Mouse (Mus musculus): ENCODE data around the gene Scd1. TPM values are rescaled to one million over a fixed set of nuclear protein-coding genes. Genes with fewer than 3 reads are reported as not detected.

The Scd1 gene
- total and polyA plus RNA-seq, 3 experiments, result 100 to 183 TPM; not detected in 1

DNA sequence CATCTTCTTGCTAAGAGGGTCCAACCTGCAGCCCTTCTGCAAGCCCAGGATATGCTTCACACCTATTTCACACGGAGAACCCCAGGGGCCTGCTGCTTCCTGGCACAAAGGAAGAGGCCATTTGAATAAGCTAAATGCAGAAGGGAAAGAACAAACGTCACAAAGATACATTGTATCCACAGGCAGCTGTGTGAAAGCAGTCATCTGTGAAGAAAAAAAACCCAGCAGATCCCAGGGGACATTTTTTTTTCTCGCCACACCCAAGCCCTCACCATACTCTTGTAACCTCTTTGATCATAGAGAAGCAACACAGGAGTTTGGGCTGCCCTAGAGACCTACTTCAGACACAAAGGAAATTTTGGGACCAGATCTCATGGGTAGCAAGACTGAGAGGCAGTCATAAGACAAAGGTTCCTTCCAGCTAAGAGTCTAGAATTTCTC, 31.1 kb downstream of the Scd1 start:
- H3K4me1 ChIP-seq (ENCODE audit: control insufficient read depth in 1 of 2, insufficient read depth in 2 of 2, low read length in 2 of 2), result no peaks in the 10 kb centered on the region
- H3K27me3 ChIP-seq (ENCODE audit: control insufficient read depth in 1 of 2, insufficient read depth in 2 of 2, low read length in 2 of 2), result peaks cover 11 to 30% of the 10 kb centered on the region in 2 experiments
- no peak overlapping the region for H3K27ac ChIP-seq (ENCODE audit: control insufficient read depth, low read depth, low read length)
- TF ChIP-seq EP300 (IDR thresholded peaks at IDR 0.05; ENCODE audit: low read depth in 1 of 2, low read length in 2 of 2) (no peak), ZNF384 (IDR thresholded peaks at IDR 0.05; ENCODE audit: low read depth, low read length) (no peak), SIN3A (IDR thresholded peaks at IDR 0.05; ENCODE audit: low read length) (no peak), HCFC1 (IDR thresholded peaks at IDR 0.05; ENCODE audit: low read depth, low read length) (no peak), POLR2A (IDR thresholded peaks at IDR 0.05; ENCODE audit: control insufficient read depth in 1 of 2, insufficient read depth in 1 of 2, low read depth in 1 of 2, low read length in 2 of 2, poor library complexity in 1 of 2) (no peak)
- no peak overlapping the region for H3K4me3 ChIP-seq (ENCODE audit: control insufficient read depth in 1 of 2, insufficient read depth in 1 of 2, low read depth in 2 of 2, low read length in 2 of 2)
- no peaks in the 10 kb centered on the region for H3K36me3 ChIP-seq (ENCODE audit: control insufficient read depth in 1 of 2, insufficient read depth in 2 of 2, low read length in 2 of 2)
- no peaks in the 10 kb centered on the region for H3K79me2 ChIP-seq (ENCODE audit: control insufficient read depth, insufficient read depth, low read length, poor library complexity)
- no peak overlapping the region for H3K9ac ChIP-seq (ENCODE audit: control insufficient read depth, low read depth, low read length, poor library complexity, severe bottlenecking)
- no peaks in the 10 kb centered on the region for H3K9me3 ChIP-seq (replicated peaks; ENCODE audit: insufficient read depth, low read length)
- DNase-seq (ENCODE audit: low read depth, low spot score), result no peak

DNA sequence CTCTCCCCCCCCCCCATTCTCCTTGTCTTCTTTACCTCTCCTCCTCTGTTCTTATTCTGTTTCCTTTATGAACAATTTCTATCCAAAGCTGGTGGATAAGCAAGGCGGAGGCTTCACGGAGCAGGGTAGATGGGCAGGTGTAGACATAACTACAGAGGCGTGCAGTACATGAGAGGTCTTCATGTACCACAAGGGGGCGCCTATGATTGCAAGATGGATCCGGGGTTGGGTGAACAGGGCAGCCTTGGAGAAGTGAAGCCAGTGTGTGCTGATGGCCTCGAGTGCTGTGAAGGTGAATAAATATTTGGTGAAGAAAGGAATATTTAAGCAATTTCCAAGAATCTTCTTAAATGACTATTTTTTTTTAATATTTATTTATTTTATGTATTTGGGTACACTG, 34.7 kb downstream of the Scd1 start:
- Histone ChIP-seq H3K36me3 (ENCODE audit: control insufficient read depth in 1 of 2, insufficient read depth in 2 of 2, low read length in 2 of 2) (no peaks in the 10 kb centered on the region), H3K27ac (ENCODE audit: control insufficient read depth, low read depth, low read length) (no peak overlapping the region), H3K27me3 (ENCODE audit: control insufficient read depth in 1 of 2, insufficient read depth in 2 of 2, low read length in 2 of 2) (peaks cover 11 to 24% of the 10 kb centered on the region in 2 experiments), H3K4me3 (ENCODE audit: control insufficient read depth in 1 of 2, insufficient read depth in 1 of 2, low read depth in 2 of 2, low read length in 2 of 2) (no peak overlapping the region), H3K9me3 (replicated peaks; ENCODE audit: insufficient read depth, low read length) (no peaks in the 10 kb centered on the region), H3K79me2 (ENCODE audit: control insufficient read depth, insufficient read depth, low read length, poor library complexity) (no peaks in the 10 kb centered on the region), H3K4me1 (ENCODE audit: control insufficient read depth in 1 of 2, insufficient read depth in 2 of 2, low read length in 2 of 2) (no peaks in the 10 kb centered on the region), H3K9ac (ENCODE audit: control insufficient read depth, low read depth, low read length, poor library complexity, severe bottlenecking) (no peak overlapping the region)
- no peak for TF ChIP-seq ZMIZ1 (IDR thresholded peaks at IDR 0.05; ENCODE audit: low read depth, low read length)
- TF ChIP-seq NRF1 (IDR thresholded peaks at IDR 0.05; ENCODE audit: insufficient read depth, low read depth, low read length, poor library complexity, severe bottlenecking), result no peak
- no peak for TF ChIP-seq BHLHE40 (IDR thresholded peaks at IDR 0.05; ENCODE audit: borderline replicate concordance, low read depth, low read length)
- TF ChIP-seq TBP (IDR thresholded peaks at IDR 0.05; ENCODE audit: low read depth, low read length), result no peak
- TF ChIP-seq ELF1 (IDR thresholded peaks at IDR 0.05; ENCODE audit: low read depth, low read length), result no peak
- no peak for TF ChIP-seq TCF12 (IDR thresholded peaks at IDR 0.05; ENCODE audit: low read depth, low read length)
- TF ChIP-seq CHD1 (IDR thresholded peaks at IDR 0.05; ENCODE audit: low read depth, low read length), result no peak
- TF ChIP-seq SIN3A (IDR thresholded peaks at IDR 0.05; ENCODE audit: low read length), result 0 out of 2 replicates have a peak, but pooled peaks have one; percentile 24
- TF ChIP-seq SMC3 (IDR thresholded peaks at IDR 0.05; ENCODE audit: low read depth, low read length), result peak; percentile 100
- no peak for TF ChIP-seq ETS1 (IDR thresholded peaks at IDR 0.05; ENCODE audit: low read depth, low read length)
- no peak for TF ChIP-seq USF1 (IDR thresholded peaks at IDR 0.05; ENCODE audit: low read depth, low read length)
- TF ChIP-seq POLR2AphosphoS2 (IDR thresholded peaks at IDR 0.05; ENCODE audit: low read length), result no peak
- TF ChIP-seq CHD2 (IDR thresholded peaks at IDR 0.05; ENCODE audit: low read length), result no peak
- no peak for TF ChIP-seq JUND (IDR thresholded peaks at IDR 0.05; ENCODE audit: low read depth, low read length)
- TF ChIP-seq ZNF384 (IDR thresholded peaks at IDR 0.05; ENCODE audit: low read depth, low read length), result no peak
- TF ChIP-seq MAX (IDR thresholded peaks at IDR 0.05; ENCODE audit: low read length), result no peak
- TF ChIP-seq CTCF (IDR thresholded peaks at IDR 0.05 in 2 of 3, conservative IDR thresholded peaks at IDR 0.05 in 1 of 3; ENCODE audit: control insufficient read depth in 1 of 3, insufficient read depth in 1 of 3, low read depth in 2 of 3, low read length in 3 of 3, poor library complexity in 1 of 3, severe bottlenecking in 1 of 3), result peak in 2 of 3 experiments; percentile 81 to 96; a peak in 5 of 6 replicates
- TF ChIP-seq POLR2AphosphoS5 (IDR thresholded peaks at IDR 0.05; ENCODE audit: borderline replicate concordance, low read depth, low read length), result no peak
- TF ChIP-seq ZC3H11A (IDR thresholded peaks at IDR 0.05; ENCODE audit: low read depth, low read length), result peak; percentile 100
- TF ChIP-seq GATA1 (IDR thresholded peaks at IDR 0.05; ENCODE audit: low read depth, low read length), result no peak
- no peak for TF ChIP-seq MXI1 (IDR thresholded peaks at IDR 0.05; ENCODE audit: low read depth, low read length)
- TF ChIP-seq GABPA (IDR thresholded peaks at IDR 0.05; ENCODE audit: low read depth, low read length), result no peak
- TF ChIP-seq MAZ (IDR thresholded peaks at IDR 0.05; ENCODE audit: low read depth, low read length), result peak; percentile 58; the same call in 1 of the 2 replicates
- peak; percentile 92 for DNase-seq (ENCODE audit: low read depth, low spot score)
